Mouse (Mus musculus): ENCODE data around the gene Rad51c.

GRCm38 (mm10) chr11:87367865-87368580, 36.7 kb downstream of the Rad51c start:
- TF ChIP-seq EP300 (IDR thresholded peaks at IDR 0.05; ENCODE audit: low read depth in 1 of 2, low read length in 2 of 2), result no peak
- no peak for TF ChIP-seq CTCF (IDR thresholded peaks at IDR 0.05 in 2 of 3, conservative IDR thresholded peaks at IDR 0.05 in 1 of 3; ENCODE audit: control insufficient read depth in 1 of 3, insufficient read depth in 1 of 3, low read depth in 2 of 3, low read length in 3 of 3, poor library complexity in 1 of 3, severe bottlenecking in 1 of 3)
- no peak for TF ChIP-seq JUND (IDR thresholded peaks at IDR 0.05; ENCODE audit: low read depth, low read length)
- no peak for TF ChIP-seq POLR2A (IDR thresholded peaks at IDR 0.05; ENCODE audit: control insufficient read depth in 1 of 2, insufficient read depth in 1 of 2, low read depth in 1 of 2, low read length in 2 of 2, poor library complexity in 1 of 2)
- TF ChIP-seq RAD21 (IDR thresholded peaks at IDR 0.05; ENCODE audit: low read depth, low read length), result no peak
- no peak for TF ChIP-seq ZNF384 (IDR thresholded peaks at IDR 0.05; ENCODE audit: low read depth, low read length)

Data from MEL (cell line).